Mouse (Mus musculus): Measurements from ENCODE around the gene Rnf38. TPM values are rescaled to one million over a fixed set of nuclear protein-coding genes. Genes with fewer than 3 reads are reported as not detected.

Gene Rnf38
- polyA plus RNA-seq, 1 experiment from 2014 or later, result 15.6 TPM

- WGBS, result 66% methylated on average over 2 of the region's 2 CpGs
- H3K9ac ChIP-seq, result no peak overlapping the region
- H3K9me3 ChIP-seq, result no peaks in the 10 kb centered on the region
- no peaks in the 10 kb centered on the region for H3K27me3 ChIP-seq
- H3K4me1 ChIP-seq, result peaks cover 22% of the 10 kb centered on the region
- H3K4me3 ChIP-seq, result no peak overlapping the region
- H3K4me2 ChIP-seq, result no peak overlapping the region
- ATAC-seq (ENCODE audit: insufficient number of reproducible peaks, low FRiP score, low TSS enrichment, low read depth), result no peak
- no peak overlapping the region for H3K27ac ChIP-seq
- H3K36me3 ChIP-seq, result no peaks in the 10 kb centered on the region
Observed at GRCm38 (mm10) chr4:44163034-44163433, 70.6 kb downstream of the Rnf38 start.

- H3K27me3 ChIP-seq, result no peaks in the 10 kb centered on the region
- H3K27ac ChIP-seq, result no peak overlapping the region
- H3K4me3 ChIP-seq, result no peak overlapping the region
- no peak overlapping the region for H3K4me2 ChIP-seq
- H3K9me3 ChIP-seq, result no peaks in the 10 kb centered on the region
- no peak overlapping the region for H3K9ac ChIP-seq
- 0 out of 2 replicates have a peak, but pooled peaks cover 2% of the 10 kb centered on the region for H3K36me3 ChIP-seq
- 31% methylated on average over 13 of the region's 13 CpGs for WGBS
- ATAC-seq (ENCODE audit: insufficient number of reproducible peaks, low FRiP score, low TSS enrichment, low read depth), result no peak
- H3K4me1 ChIP-seq, result peaks cover 20% of the 10 kb centered on the region
Observed at GRCm38 (mm10) chr4:44160990-44161689, 72.4 kb downstream of the Rnf38 start.

- ATAC-seq (ENCODE audit: insufficient number of reproducible peaks, low FRiP score, low TSS enrichment, low read depth), result no peak
- no peak overlapping the region for H3K27ac ChIP-seq
- peaks cover 15% of the 10 kb centered on the region for H3K4me1 ChIP-seq
- H3K9me3 ChIP-seq, result no peaks in the 10 kb centered on the region
- H3K4me3 ChIP-seq, result no peak overlapping the region
- no peak overlapping the region for H3K9ac ChIP-seq
- 71% methylated on average over 8 of the region's 8 CpGs for WGBS
- H3K27me3 ChIP-seq, result no peaks in the 10 kb centered on the region
- no peak overlapping the region for H3K4me2 ChIP-seq
- H3K36me3 ChIP-seq, result 0 out of 2 replicates have a peak, but pooled peaks cover 2% of the 10 kb centered on the region
Observed at GRCm38 (mm10) chr4:44159839-44160238, 73.8 kb downstream of the Rnf38 start.

- ATAC-seq (ENCODE audit: insufficient number of reproducible peaks, low FRiP score, low TSS enrichment, low read depth), result no peak
- WGBS, result 54% methylated on average over 6 of the region's 6 CpGs
- no peak overlapping the region for H3K9ac ChIP-seq
- H3K27ac ChIP-seq, result no peak overlapping the region
- H3K4me2 ChIP-seq, result no peak overlapping the region
- no peaks in the 10 kb centered on the region for H3K9me3 ChIP-seq
- peaks cover 9% of the 10 kb centered on the region; the same call in 1 of the 2 replicates for H3K4me1 ChIP-seq
- H3K27me3 ChIP-seq, result no peaks in the 10 kb centered on the region
- H3K36me3 ChIP-seq, result peaks cover 2% of the 10 kb centered on the region; the same call in 1 of the 2 replicates
- H3K4me3 ChIP-seq, result no peak overlapping the region
Observed at GRCm38 (mm10) chr4:44156481-44156880, 77.1 kb downstream of the Rnf38 start.

- H3K4me3 ChIP-seq, result no peak overlapping the region
- H3K27me3 ChIP-seq, result no peaks in the 10 kb centered on the region
- WGBS, result 79% methylated on average over 4 of the region's 4 CpGs
- H3K4me1 ChIP-seq, result peaks cover under 1% of the 10 kb centered on the region; the same call in 1 of the 2 replicates
- no peak overlapping the region for H3K9ac ChIP-seq
- H3K9me3 ChIP-seq, result no peaks in the 10 kb centered on the region
- H3K27ac ChIP-seq, result no peak overlapping the region
- no peak for ATAC-seq (ENCODE audit: insufficient number of reproducible peaks, low FRiP score, low TSS enrichment, low read depth)
- no peak overlapping the region for H3K4me2 ChIP-seq
- H3K36me3 ChIP-seq, result peaks cover 12% of the 10 kb centered on the region; the same call in 1 of the 2 replicates
Observed at GRCm38 (mm10) chr4:44154884-44155283, 78.7 kb downstream of the Rnf38 start.

- ATAC-seq (ENCODE audit: insufficient number of reproducible peaks, low FRiP score, low TSS enrichment, low read depth), result no peak
- Histone ChIP-seq H3K9ac (no peak overlapping the region), H3K36me3 (peaks cover 25% of the 10 kb centered on the region), H3K27ac (no peak overlapping the region), H3K4me2 (no peak overlapping the region), H3K9me3 (no peaks in the 10 kb centered on the region), H3K27me3 (no peaks in the 10 kb centered on the region), H3K4me1 (no peaks in the 10 kb centered on the region), H3K4me3 (no peak overlapping the region)
- 91% methylated on average over 4 of the region's 4 CpGs for WGBS
Observed at GRCm38 (mm10) chr4:44152904-44153303, 80.7 kb downstream of the Rnf38 start.

- Histone ChIP-seq H3K36me3 (peaks cover 57% of the 10 kb centered on the region), H3K9me3 (no peaks in the 10 kb centered on the region), H3K9ac (no peak overlapping the region), H3K4me2 (no peak overlapping the region), H3K27me3 (no peaks in the 10 kb centered on the region), H3K4me1 (no peaks in the 10 kb centered on the region), H3K27ac (no peak overlapping the region), H3K4me3 (no peak overlapping the region)
- no peak for ATAC-seq (ENCODE audit: insufficient number of reproducible peaks, low FRiP score, low TSS enrichment, low read depth)
- WGBS, result 92% methylated on average over 12 of the region's 12 CpGs
Observed at GRCm38 (mm10) chr4:44126805-44127204, 106.8 kb downstream of the Rnf38 start.

GRCm38 (mm10) chr4:44119410-44120201, 114.0 kb downstream of the Rnf38 start:
- no peaks in the 10 kb centered on the region for H3K9me3 ChIP-seq

GRCm38 (mm10) chr4:44115046-44115445, 118.5 kb downstream of the Rnf38 start:
- no peak overlapping the region for H3K27ac ChIP-seq
- no peak for ATAC-seq (ENCODE audit: insufficient number of reproducible peaks, low FRiP score, low TSS enrichment, low read depth)
- no peaks in the 10 kb centered on the region for H3K9me3 ChIP-seq
- H3K4me2 ChIP-seq, result no peak overlapping the region
- H3K27me3 ChIP-seq, result no peaks in the 10 kb centered on the region
- H3K4me1 ChIP-seq, result peaks cover 13% of the 10 kb centered on the region
- WGBS, result 79% methylated on average over 13 of the region's 13 CpGs
- no peak overlapping the region for H3K9ac ChIP-seq
- no peak overlapping the region for H3K4me3 ChIP-seq
- H3K36me3 ChIP-seq, result no peaks in the 10 kb centered on the region

More at GRCm38 (mm10) chr4:44119410-44120201, 114.0 kb downstream of the Rnf38 start:
- Histone ChIP-seq H3K4me3 (no peak overlapping the region), H3K4me1 (no peaks in the 10 kb centered on the region), H3K27me3 (no peaks in the 10 kb centered on the region), H3K4me2 (no peak overlapping the region), H3K27ac (no peak overlapping the region), H3K9ac (no peak overlapping the region), H3K36me3 (peaks cover 5% of the 10 kb centered on the region; the same call in 1 of the 2 replicates)
- ATAC-seq (ENCODE audit: insufficient number of reproducible peaks, low FRiP score, low TSS enrichment, low read depth), result no peak
- 51% methylated on average over 9 of the region's 9 CpGs for WGBS

- Histone ChIP-seq H3K36me3 (no peaks in the 10 kb centered on the region), H3K4me1 (peaks cover 13% of the 10 kb centered on the region), H3K4me2 (no peak overlapping the region), H3K9ac (no peak overlapping the region), H3K4me3 (no peak overlapping the region), H3K27ac (peak overlapping the region; percentile 22; the same call in 1 of the 2 replicates), H3K27me3 (no peaks in the 10 kb centered on the region), H3K9me3 (no peaks in the 10 kb centered on the region)
- 19% methylated on average over 16 of the region's 16 CpGs for WGBS
- no peak for ATAC-seq (ENCODE audit: insufficient number of reproducible peaks, low FRiP score, low TSS enrichment, low read depth)
Observed at GRCm38 (mm10) chr4:44113393-44114138, 120.0 kb downstream of the Rnf38 start.

GRCm38 (mm10) chr4:44112741-44113140, 120.8 kb downstream of the Rnf38 start:
- no peak overlapping the region for H3K4me3 ChIP-seq
- H3K27ac ChIP-seq, result peak overlapping the region; percentile 11; the same call in 1 of the 2 replicates
- H3K4me1 ChIP-seq, result peaks cover 13% of the 10 kb centered on the region
- no peaks in the 10 kb centered on the region for H3K9me3 ChIP-seq
- H3K36me3 ChIP-seq, result no peaks in the 10 kb centered on the region
- WGBS, result 29% methylated on average over 4 of the region's 4 CpGs
- no peaks in the 10 kb centered on the region for H3K27me3 ChIP-seq
- ATAC-seq (ENCODE audit: insufficient number of reproducible peaks, low FRiP score, low TSS enrichment, low read depth), result no peak; the same call in 1 of the 2 replicates
- no peak overlapping the region for H3K9ac ChIP-seq
- no peak overlapping the region for H3K4me2 ChIP-seq

Measured in limb, embryonic 15.5 days (tissue).